8 mouse cellular contexts compared by ENCODE assay signal in genomic region chr4:82511001-82511513, GRCm38 (mm10).
A peak's percentile ranks its signal among the peaks of the same experiment; 100 is the strongest.
DNase-seq lines count a peak whose midpoint lies in the region; ATAC-seq lines count a peak whose summit lies in the region.

No protein-coding gene starts in this region.

- WGBS in embryonic facial prominence, embryonic 10.5 days: 6% methylated on average over 16 of the region's 16 CpGs
- 4% methylated on average over 16 of the region's 16 CpGs for WGBS in hindbrain, embryonic 14.5 days
- WGBS in liver, embryonic 13.5 days (ENCODE audit: insufficient replicate concordance): 16% methylated on average over 16 of the region's 16 CpGs
- 7% methylated on average over 16 of the region's 16 CpGs for WGBS in stomach, embryonic 16.5 days

- H3K9ac ChIP-seq in hindbrain, embryonic 14.5 days: peak overlapping the region; percentile 97
- H3K9ac ChIP-seq in liver, embryonic 13.5 days: no peak overlapping the region
- H3K9ac ChIP-seq in stomach, embryonic 16.5 days (ENCODE audit: low read length): peak overlapping the region; percentile 79

- H3K9me3 ChIP-seq in embryonic facial prominence, embryonic 10.5 days: no peaks in the 10 kb centered on the region
- H3K9me3 ChIP-seq in hindbrain, embryonic 14.5 days (ENCODE audit: control insufficient read depth, low read length): no peaks in the 10 kb centered on the region
- H3K9me3 ChIP-seq in liver, embryonic 13.5 days (replicated peaks): no peaks in the 10 kb centered on the region
- no peaks in the 10 kb centered on the region for H3K9me3 ChIP-seq in stomach, embryonic 16.5 days (replicated peaks; ENCODE audit: control insufficient read depth, low read length)

- H3K4me1 ChIP-seq in embryonic facial prominence, embryonic 10.5 days: peaks cover 74% of the 10 kb centered on the region
- H3K4me1 ChIP-seq in hindbrain, embryonic 14.5 days (replicated peaks; ENCODE audit: control insufficient read depth, insufficient read depth, low read length): peaks cover 26% of the 10 kb centered on the region; the same call in 1 of the 2 replicates
- peaks cover 25% of the 10 kb centered on the region for H3K4me1 ChIP-seq in liver, embryonic 13.5 days (replicated peaks)
- H3K4me1 ChIP-seq in stomach, embryonic 16.5 days (ENCODE audit: control insufficient read depth, insufficient read depth, low read length): peaks cover 32% of the 10 kb centered on the region

- peak overlapping the region; percentile 63 for H3K4me3 ChIP-seq in embryonic facial prominence, embryonic 10.5 days
- peak overlapping the region; percentile 71 for H3K4me3 ChIP-seq in hindbrain, embryonic 14.5 days (replicated peaks; ENCODE audit: low read length)
- H3K4me3 ChIP-seq in liver, embryonic 13.5 days (replicated peaks): no peak overlapping the region
- peak overlapping the region; percentile 59 for H3K4me3 ChIP-seq in stomach, embryonic 16.5 days (replicated peaks; ENCODE audit: low read length)

- H3K27ac ChIP-seq in embryonic facial prominence, embryonic 10.5 days (replicated peaks): peak overlapping the region; percentile 93
- peak overlapping the region; percentile 96 for H3K27ac ChIP-seq in hindbrain, embryonic 14.5 days
- peak overlapping the region; percentile 61 for H3K27ac ChIP-seq in liver, embryonic 13.5 days
- peak overlapping the region; percentile 98 for H3K27ac ChIP-seq in stomach, embryonic 16.5 days (ENCODE audit: low read length)

- peak overlapping the region; percentile 82 for H3K4me2 ChIP-seq in hindbrain, embryonic 14.5 days (replicated peaks)
- H3K4me2 ChIP-seq in liver, embryonic 13.5 days: peak overlapping the region; percentile 72
- H3K4me2 ChIP-seq in stomach, embryonic 16.5 days (ENCODE audit: low read depth, low read length): peak overlapping the region; percentile 86

- no peaks in the 10 kb centered on the region for H3K36me3 ChIP-seq in embryonic facial prominence, embryonic 10.5 days (replicated peaks)
- no peaks in the 10 kb centered on the region for H3K36me3 ChIP-seq in hindbrain, embryonic 14.5 days (replicated peaks; ENCODE audit: control insufficient read depth, insufficient read depth)
- H3K36me3 ChIP-seq in liver, embryonic 13.5 days: no peaks in the 10 kb centered on the region
- no peaks in the 10 kb centered on the region for H3K36me3 ChIP-seq in stomach, embryonic 16.5 days (ENCODE audit: control insufficient read depth, insufficient read depth, low read length)

- no peak for ATAC-seq in hindbrain, embryonic 14.5 days (ENCODE audit: low FRiP score)
- no peak for ATAC-seq in liver, embryonic 13.5 days (ENCODE audit: low read depth)
- ATAC-seq in stomach, embryonic 16.5 days (ENCODE audit: insufficient read depth, low FRiP score): no peak

- DNase-seq in adrenal gland, postnatal 10 days: peak; percentile 49
- no peak for DNase-seq in adrenal gland, postnatal 4 days (ENCODE audit: low spot score in 2 of 2)
- peak; percentile 40 for DNase-seq in embryonic facial prominence, embryonic 10.5 days (ENCODE audit: low spot score)
- no peak for DNase-seq in hindbrain, embryonic 14.5 days (ENCODE audit: low spot score)
- DNase-seq in liver, embryonic 13.5 days: no peak
- DNase-seq in layer of hippocampus, adult 8-10 months (ENCODE audit: low spot score in 2 of 2): no peak
- no peak for DNase-seq in spleen, postnatal 14 days (ENCODE audit: low spot score in 2 of 2)

- H3K27me3 ChIP-seq in embryonic facial prominence, embryonic 10.5 days (replicated peaks; ENCODE audit: low read depth, poor library complexity, severe bottlenecking): 0 out of 2 replicates have a peak, but pooled peaks cover 6% of the 10 kb centered on the region
- H3K27me3 ChIP-seq in hindbrain, embryonic 14.5 days (ENCODE audit: control insufficient read depth, insufficient read depth, low read length): no peaks in the 10 kb centered on the region
- peaks cover 73% of the 10 kb centered on the region for H3K27me3 ChIP-seq in liver, embryonic 13.5 days
- H3K27me3 ChIP-seq in stomach, embryonic 16.5 days (ENCODE audit: control insufficient read depth, insufficient read depth, low read length): no peaks in the 10 kb centered on the region

Comparison
In these comparisons a context has a peak if more than half of its experiments do, and no peak if none do; other contexts are left out.
1. DNase-seq: peak in adrenal gland, postnatal 10 days (single experiment) and embryonic facial prominence, embryonic 10.5 days (single experiment); none in adrenal gland, postnatal 4 days (0 of 2), hindbrain, embryonic 14.5 days (single experiment), liver, embryonic 13.5 days (single experiment), layer of hippocampus, adult 8-10 months (0 of 2) and spleen, postnatal 14 days (0 of 2).
2. Peak in every context shown above with its lines, with median percentiles within 50 percentile points of each other: H3K27ac ChIP-seq and H3K4me2 ChIP-seq.